ENCODE assay signal across 12 mouse cellular contexts in the genomic region with DNA sequence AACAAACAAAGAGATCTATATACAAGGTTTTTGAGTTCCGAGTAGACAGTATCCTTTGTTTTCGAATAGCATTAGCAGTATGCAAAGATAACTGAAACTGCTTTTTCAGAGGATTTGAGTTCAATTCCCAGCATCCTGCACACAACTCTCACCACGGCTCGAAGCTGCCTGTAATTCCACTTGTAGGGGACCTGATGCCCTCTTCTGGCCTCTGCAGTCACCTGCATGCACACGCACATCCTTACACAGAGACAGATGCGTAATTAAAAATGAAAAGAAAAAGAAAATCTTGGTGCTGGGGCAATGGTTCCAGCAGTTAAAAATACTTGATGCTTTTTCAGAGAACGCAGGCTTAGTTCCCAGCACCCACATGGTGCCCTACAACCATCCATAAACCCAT.
DNase-seq lines count a peak whose midpoint lies in the region; ATAC-seq and TF ChIP-seq lines count a peak whose summit lies in the region.
"Had no signal": no experiment of that assay in that cellular context is flagged by ENCODE, and none has a peak within 500 bp of the region (broad histone marks: within the 10 kb centered on the region; RNA-seq: fewer than 3 reads in every experiment).

No protein-coding gene starts in this region.

- no peaks in the 10 kb centered on the region for H3K36me3 ChIP-seq in forebrain, embryonic 14.5 days (ENCODE audit: control insufficient read depth, insufficient read depth, low read length)
- H3K36me3 ChIP-seq in forebrain, embryonic 16.5 days (ENCODE audit: control insufficient read depth, insufficient read depth), result no peaks in the 10 kb centered on the region
- H3K36me3 ChIP-seq in liver, postnatal 0 days (replicated peaks; ENCODE audit: insufficient read depth, low read length), result no peaks in the 10 kb centered on the region
- no peaks in the 10 kb centered on the region for H3K36me3 ChIP-seq in splenic B cell, adult 2 months (ENCODE audit: control insufficient read depth, insufficient read depth, low read length, poor library complexity, severe bottlenecking)
- no peaks in the 10 kb centered on the region for H3K36me3 ChIP-seq in neural tube, embryonic 15.5 days
- H3K36me3 ChIP-seq: embryonic facial prominence, embryonic 13.5 days; limb, embryonic 15.5 days had no signal

- H3K9me3 ChIP-seq in forebrain, embryonic 14.5 days (replicated peaks; ENCODE audit: control insufficient read depth, low read length), result no peaks in the 10 kb centered on the region
- H3K9me3 ChIP-seq in forebrain, embryonic 16.5 days (ENCODE audit: control insufficient read depth, low read length), result no peaks in the 10 kb centered on the region
- no peaks in the 10 kb centered on the region for H3K9me3 ChIP-seq in liver, postnatal 0 days (ENCODE audit: low read length)
- no peaks in the 10 kb centered on the region for H3K9me3 ChIP-seq in neural tube, embryonic 15.5 days (replicated peaks)
- H3K9me3 ChIP-seq: embryonic facial prominence, embryonic 13.5 days; limb, embryonic 15.5 days had no signal

- H3K4me1 ChIP-seq in forebrain, embryonic 14.5 days (ENCODE audit: control insufficient read depth, insufficient read depth, low read length), result no peaks in the 10 kb centered on the region
- no peaks in the 10 kb centered on the region for H3K4me1 ChIP-seq in forebrain, embryonic 16.5 days (replicated peaks; ENCODE audit: control insufficient read depth, insufficient read depth, low read length)
- no peaks in the 10 kb centered on the region for H3K4me1 ChIP-seq in liver, postnatal 0 days (ENCODE audit: insufficient read depth)
- H3K4me1 ChIP-seq in neural tube, embryonic 15.5 days, result no peaks in the 10 kb centered on the region
- H3K4me1 ChIP-seq: embryonic facial prominence, embryonic 13.5 days; limb, embryonic 15.5 days had no signal

- no peak overlapping the region for H3K4me2 ChIP-seq in forebrain, embryonic 14.5 days (ENCODE audit: low read length)
- no peak overlapping the region for H3K4me2 ChIP-seq in forebrain, embryonic 16.5 days (ENCODE audit: low read length)
- no peak overlapping the region for H3K4me2 ChIP-seq in liver, postnatal 0 days (ENCODE audit: low read depth, low read length)
- H3K4me2 ChIP-seq in neural tube, embryonic 15.5 days, result no peak overlapping the region
- H3K4me2 ChIP-seq: embryonic facial prominence, embryonic 13.5 days; limb, embryonic 15.5 days had no signal

- H3K9ac ChIP-seq in forebrain, embryonic 14.5 days (ENCODE audit: low read length), result no peak overlapping the region
- no peak overlapping the region for H3K9ac ChIP-seq in forebrain, embryonic 16.5 days (replicated peaks; ENCODE audit: low read depth, low read length)
- no peak overlapping the region for H3K9ac ChIP-seq in liver, postnatal 0 days (replicated peaks)
- no peak overlapping the region for H3K9ac ChIP-seq in neural tube, embryonic 15.5 days (replicated peaks)
- H3K9ac ChIP-seq: embryonic facial prominence, embryonic 13.5 days; limb, embryonic 15.5 days had no signal

- peak; percentile 1 for DNase-seq in forebrain, embryonic 14.5 days (ENCODE audit: low spot score)
- DNase-seq in liver, postnatal 0 days, result no peak
- no peak for DNase-seq in liver
- peak; percentile 13 for DNase-seq in brain, embryonic 14.5 days (ENCODE audit: low read depth)
- peak; percentile 12 for DNase-seq in splenic B cell, adult 2 months (ENCODE audit: low read depth, low spot score)
- no peak for DNase-seq in cerebellum, adult 11 months
- DNase-seq: gastrocnemius, postnatal 10 days had no signal

- peak; percentile 60 for TF ChIP-seq CTCF in liver, postnatal 0 days (IDR thresholded peaks at IDR 0.05; ENCODE audit: low read depth)
- TF ChIP-seq CTCF in brain, embryonic 14.5 days (IDR thresholded peaks at IDR 0.05; ENCODE audit: borderline replicate concordance, extremely low read depth, insufficient read depth, insufficient read length), result peak; percentile 36; the same call in 1 of the 2 replicates

- WGBS in forebrain, embryonic 14.5 days, result 53% methylated on average over 7 of the region's 7 CpGs
- 49% methylated on average over 7 of the region's 7 CpGs for WGBS in forebrain, embryonic 16.5 days
- WGBS in liver, postnatal 0 days (ENCODE audit: insufficient replicate concordance), result 57% methylated on average over 7 of the region's 7 CpGs
- WGBS in neural tube, embryonic 15.5 days, result 58% methylated on average over 7 of the region's 7 CpGs

- no peak for TF ChIP-seq POLR2A in brain, embryonic 14.5 days (IDR thresholded peaks at IDR 0.05; ENCODE audit: borderline replicate concordance, extremely low read depth, insufficient read depth, insufficient read length, poor library complexity, severe bottlenecking)

- no peak overlapping the region for H3K4me3 ChIP-seq in forebrain, embryonic 14.5 days (ENCODE audit: low read depth, low read length)
- no peak overlapping the region for H3K4me3 ChIP-seq in forebrain, embryonic 16.5 days (replicated peaks; ENCODE audit: low read length)
- H3K4me3 ChIP-seq in liver, postnatal 0 days (ENCODE audit: low read depth, low read length), result no peak overlapping the region
- H3K4me3 ChIP-seq in neural tube, embryonic 15.5 days (replicated peaks), result no peak overlapping the region
- H3K4me3 ChIP-seq: embryonic facial prominence, embryonic 13.5 days; limb, embryonic 15.5 days; myocyte had no signal

- TF ChIP-seq EP300 in liver, postnatal 0 days (IDR thresholded peaks at IDR 0.05; ENCODE audit: low read depth), result no peak

- ATAC-seq in forebrain, embryonic 14.5 days, result no peak
- ATAC-seq in forebrain, embryonic 16.5 days, result no peak
- ATAC-seq in liver, postnatal 0 days, result no peak
- no peak for ATAC-seq in neural tube, embryonic 15.5 days (ENCODE audit: low FRiP score)

- H3K27me3 ChIP-seq in forebrain, embryonic 14.5 days (replicated peaks; ENCODE audit: control insufficient read depth, insufficient read depth, low read length), result no peaks in the 10 kb centered on the region
- no peaks in the 10 kb centered on the region for H3K27me3 ChIP-seq in forebrain, embryonic 16.5 days (replicated peaks; ENCODE audit: control insufficient read depth, insufficient read depth, low read length)
- H3K27me3 ChIP-seq in liver, postnatal 0 days (ENCODE audit: insufficient read depth, low read length), result no peaks in the 10 kb centered on the region
- H3K27me3 ChIP-seq in splenic B cell, adult 2 months (ENCODE audit: control insufficient read depth, insufficient read depth, low read length, poor library complexity, severe bottlenecking), result no peaks in the 10 kb centered on the region
- no peaks in the 10 kb centered on the region for H3K27me3 ChIP-seq in neural tube, embryonic 15.5 days (replicated peaks)
- H3K27me3 ChIP-seq: limb, embryonic 15.5 days had no signal

- no peak overlapping the region for H3K27ac ChIP-seq in forebrain, embryonic 14.5 days (ENCODE audit: low read depth, low read length)
- H3K27ac ChIP-seq in forebrain, embryonic 16.5 days (ENCODE audit: low read length), result no peak overlapping the region
- H3K27ac ChIP-seq in liver, postnatal 0 days (ENCODE audit: low read depth), result no peak overlapping the region
- no peak overlapping the region for H3K27ac ChIP-seq in neural tube, embryonic 15.5 days (replicated peaks)
- H3K27ac ChIP-seq: embryonic facial prominence, embryonic 13.5 days; limb, embryonic 15.5 days had no signal

Comparison
In these comparisons a context has a peak if more than half of its experiments do, and no peak if none do; other contexts are left out.
1. DNase-seq: peak in forebrain, embryonic 14.5 days (single experiment), brain, embryonic 14.5 days (single experiment) and splenic B cell, adult 2 months (single experiment); none in liver, postnatal 0 days (single experiment), liver (single experiment) and cerebellum, adult 11 months (single experiment).